8 mouse cellular contexts compared by ENCODE assay signal in genomic region chr9:83925688-83926041, GRCm38 (mm10). TPM values are rescaled to one million over a fixed set of nuclear protein-coding genes. Genes with fewer than 3 reads are reported as not detected.
A peak's percentile ranks its signal among the peaks of the same experiment; 100 is the strongest.
DNase-seq lines count a peak whose midpoint lies in the region; ATAC-seq and TF ChIP-seq lines count a peak whose summit lies in the region.

No protein-coding gene starts in this region.

- intact Hi-C loops in left cerebral cortex, postnatal 36 days (cut with DNase I): no loop called here

- DNase-seq in layer of hippocampus, adult 2 months (ENCODE audit: low spot score in 2 of 2): no peak
- DNase-seq in layer of hippocampus, adult 9-11 months: no peak
- peak; percentile 52 to 53 for DNase-seq in cerebellum, postnatal 36 days
- no peak for DNase-seq in hindbrain, embryonic 14.5 days (ENCODE audit: low spot score)
- DNase-seq in layer of hippocampus, postnatal 10 days (ENCODE audit: low spot score in 2 of 2): no peak
- no peak for DNase-seq in left cerebral cortex, postnatal 36 days (ENCODE audit: low spot score in 2 of 2)
- DNase-seq in lung, adult 18-20 months: no peak

- peak overlapping the region; percentile 64 for H3K9ac ChIP-seq in hindbrain, embryonic 14.5 days
- peak overlapping the region; percentile 76 for H3K9ac ChIP-seq in midbrain, embryonic 16.5 days (ENCODE audit: low read depth, low read length)

- peak overlapping the region; percentile 73 for H3K4me3 ChIP-seq in layer of hippocampus, adult 2 months
- H3K4me3 ChIP-seq in hindbrain, embryonic 14.5 days (replicated peaks; ENCODE audit: low read length): peak overlapping the region; percentile 59
- peak overlapping the region; percentile 78 for H3K4me3 ChIP-seq in midbrain, embryonic 16.5 days (ENCODE audit: low read depth, low read length)

- H3K4me2 ChIP-seq in hindbrain, embryonic 14.5 days (replicated peaks): peak overlapping the region; percentile 66
- peak overlapping the region; percentile 84 for H3K4me2 ChIP-seq in midbrain, embryonic 16.5 days (ENCODE audit: low read length)

- no peak for TF ChIP-seq CTCF in layer of hippocampus, adult 2 months (conservative IDR thresholded peaks at IDR 0.05)

- peak overlapping the region; percentile 90; the same call in 1 of the 2 replicates for H3K27ac ChIP-seq in layer of hippocampus, adult 2 months
- no peak overlapping the region for H3K27ac ChIP-seq in hindbrain, embryonic 14.5 days
- no peak overlapping the region for H3K27ac ChIP-seq in midbrain, embryonic 16.5 days (ENCODE audit: low read length)

- H3K36me3 ChIP-seq in hindbrain, embryonic 14.5 days (replicated peaks; ENCODE audit: control insufficient read depth, insufficient read depth): no peaks in the 10 kb centered on the region
- H3K36me3 ChIP-seq in midbrain, embryonic 16.5 days (ENCODE audit: control insufficient read depth, insufficient read depth, low read length): no peaks in the 10 kb centered on the region

- 60% methylated on average over 4 of the region's 4 CpGs for WGBS in hindbrain, embryonic 14.5 days
- WGBS in midbrain, embryonic 16.5 days: 69% methylated on average over 4 of the region's 4 CpGs

- H3K4me1 ChIP-seq in hindbrain, embryonic 14.5 days (replicated peaks; ENCODE audit: control insufficient read depth, insufficient read depth, low read length): peaks cover 7% of the 10 kb centered on the region
- H3K4me1 ChIP-seq in midbrain, embryonic 16.5 days (ENCODE audit: control insufficient read depth, insufficient read depth, low read length): peaks cover 5% of the 10 kb centered on the region

- ATAC-seq in hindbrain, embryonic 14.5 days (ENCODE audit: low FRiP score): no peak
- no peak for ATAC-seq in midbrain, embryonic 16.5 days

- H3K27me3 ChIP-seq in hindbrain, embryonic 14.5 days (ENCODE audit: control insufficient read depth, insufficient read depth, low read length): no peaks in the 10 kb centered on the region
- H3K27me3 ChIP-seq in midbrain, embryonic 16.5 days (ENCODE audit: control insufficient read depth, insufficient read depth, low read depth, low read length): no peaks in the 10 kb centered on the region

- H3K9me3 ChIP-seq in hindbrain, embryonic 14.5 days (ENCODE audit: control insufficient read depth, low read length): no peaks in the 10 kb centered on the region
- no peaks in the 10 kb centered on the region for H3K9me3 ChIP-seq in midbrain, embryonic 16.5 days (replicated peaks; ENCODE audit: control insufficient read depth, low read length, poor library complexity, severe bottlenecking)

RNA-seq across cellular contexts. Expression of gene Bckdhb, which starts 0.7 kb away (rescaled TPM):
- total RNA-seq in layer of hippocampus, adult 2 months (2021): 10 to 100 TPM; 37.8 to 40.6 TPM
- polyA plus RNA-seq in hindbrain, embryonic 14.5 days (2014; fragmentation: Nextera tagmentation; extraction: Ambion mirVana): 32.5 and 41.2 TPM in 2 replicates
- 29.7 and 32.0 TPM in 2 replicates for polyA plus RNA-seq in midbrain, embryonic 16.5 days (2015; fragmentation: Nextera tagmentation; extraction: Ambion mirVana)
- 10 to 100 TPM; 30.0 to 30.8 TPM for total RNA-seq in layer of hippocampus, postnatal 10 days (2021)
- total RNA-seq in left cerebral cortex, postnatal 36 days (2021): 10 to 100 TPM; 34.5 to 39.3 TPM

Comparison
In these comparisons a context has a peak if more than half of its experiments do, and no peak if none do; other contexts are left out.
1. DNase-seq: peak in cerebellum, postnatal 36 days (2 of 2); none in layer of hippocampus, adult 2 months (0 of 2), layer of hippocampus, adult 9-11 months (single experiment), hindbrain, embryonic 14.5 days (single experiment), layer of hippocampus, postnatal 10 days (0 of 2), left cerebral cortex, postnatal 36 days (0 of 2) and lung, adult 18-20 months (0 of 2).
2. Peak in every context shown above with its lines, with median percentiles within 50 percentile points of each other: H3K4me3 ChIP-seq.